Mouse (Mus musculus): ENCODE measurements around the gene Gtf2ird1. TPM values are rescaled to one million over a fixed set of nuclear protein-coding genes. Genes with fewer than 3 reads are reported as not detected.
A peak's percentile ranks its signal among the peaks of the same experiment; 100 is the strongest.
"Not testable (repeated sequence)": the region's sequence is repeated elsewhere in the genome, so short reads cannot be mapped to it uniquely, and the experiment has no call there.

Gene Gtf2ird1
- 10 to 100 TPM; 23.1 to 29.9 TPM for total RNA-seq (2021)

- peak; percentile 59 to 60 for DNase-seq (ENCODE audit: extremely low spot score in 1 of 2, low spot score in 1 of 2)
Observed at GRCm38 (mm10) chr5:134456503-134456962, at the start of gene Gtf2ird1. TSS of gene Gtf2ird1 (minus strand) at chr5:134456716.

DNA sequence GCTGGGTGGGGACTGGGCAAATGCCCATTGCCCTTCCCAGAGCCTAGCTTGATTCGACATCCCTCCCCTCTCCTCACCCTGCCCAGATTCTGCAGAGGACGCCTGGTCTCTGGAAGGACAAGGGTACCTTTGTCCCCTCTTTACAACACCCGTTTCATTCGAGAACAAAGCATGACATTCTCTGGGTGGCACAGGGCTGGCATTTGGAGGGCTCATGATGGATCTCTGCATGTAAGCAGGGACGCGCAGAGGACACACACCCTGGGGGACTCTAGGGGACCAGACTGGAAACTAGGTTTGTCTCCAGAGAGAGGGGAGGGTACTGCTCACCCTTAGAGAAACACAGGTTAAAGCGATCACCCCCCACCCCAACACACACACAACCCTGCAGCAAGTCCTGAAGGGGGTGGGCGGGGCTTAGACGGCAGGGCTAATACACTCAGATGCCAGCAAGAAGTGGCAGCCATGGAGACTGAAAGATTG lies 49.3 kb upstream of the Gtf2ird1 start:
- DNase-seq (ENCODE audit: extremely low spot score in 1 of 2, low spot score in 1 of 2), result no peak

- no peak for DNase-seq (ENCODE audit: extremely low spot score in 1 of 2, low spot score in 1 of 2)
Observed at GRCm38 (mm10) chr5:134502591-134502990, 46.1 kb upstream of the Gtf2ird1 start.

DNA sequence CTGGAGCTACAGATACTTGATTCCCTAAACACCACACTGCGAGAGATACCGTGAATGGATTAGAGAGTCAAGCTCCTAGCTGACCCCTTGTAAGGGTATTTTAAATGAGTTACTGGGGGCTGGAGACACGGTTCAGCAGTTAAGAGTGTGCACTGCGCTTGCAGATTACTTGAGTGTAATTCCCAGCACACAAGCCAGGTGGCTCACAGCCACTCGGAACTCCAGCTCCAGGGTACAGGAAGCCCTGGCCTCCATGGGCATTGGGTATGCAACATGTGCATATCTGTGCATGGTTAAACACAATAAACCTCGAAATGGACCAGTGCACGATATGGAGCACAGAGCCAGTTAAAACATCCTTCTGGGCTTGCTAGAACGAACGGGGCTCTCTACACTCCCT lies 44.9 kb upstream of the Gtf2ird1 start:
- no peak for DNase-seq (ENCODE audit: extremely low spot score in 1 of 2, low spot score in 1 of 2)

DNA sequence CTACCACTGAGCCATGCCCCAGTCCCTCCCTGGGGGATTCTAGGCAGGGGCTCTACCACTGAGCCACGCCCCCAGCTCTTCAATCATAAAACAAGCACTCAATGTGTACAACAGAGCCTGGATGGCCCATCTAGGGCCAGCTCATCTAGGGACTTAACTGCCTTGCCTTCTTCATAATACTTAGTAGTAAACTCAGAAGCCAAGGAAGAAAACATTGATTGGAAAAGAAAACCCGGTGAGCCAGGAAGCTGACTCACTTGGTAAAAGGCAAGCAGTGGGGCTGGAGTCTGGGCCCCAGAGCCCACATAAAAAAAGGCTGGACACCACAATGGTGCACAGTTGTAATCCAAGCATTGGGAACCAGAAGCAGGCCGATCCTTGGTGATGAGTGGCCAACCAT lies 44.2 kb upstream of the Gtf2ird1 start:
- DNase-seq (ENCODE audit: extremely low spot score in 1 of 2, low spot score in 1 of 2), result no peak

DNA sequence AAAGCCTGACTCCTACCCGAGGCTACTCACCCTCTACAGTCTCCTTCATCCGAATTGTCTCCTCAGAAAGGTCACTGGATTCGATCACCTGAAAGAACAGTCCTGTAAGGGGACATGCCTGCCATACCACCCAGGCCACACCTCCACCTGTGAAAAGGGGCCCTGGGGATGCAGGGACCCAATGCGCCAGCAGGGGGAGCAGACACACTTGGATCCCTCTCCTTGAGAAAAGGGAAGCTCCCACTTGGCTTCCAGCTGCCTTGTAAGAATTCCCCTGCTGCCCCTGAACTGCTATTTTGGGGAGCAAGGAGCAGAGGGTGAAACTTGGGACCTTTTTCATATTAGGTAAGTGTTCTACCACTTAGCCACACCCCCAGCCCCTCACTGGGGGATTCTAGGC lies 43.5 kb upstream of the Gtf2ird1 start:
- peak in 1 of 2 experiments; percentile 67 for DNase-seq (ENCODE audit: extremely low spot score in 1 of 2, low spot score in 1 of 2)

GRCm38 (mm10) chr5:134497026-134497425 lies 40.5 kb upstream of the Gtf2ird1 start:
- DNase-seq (ENCODE audit: extremely low spot score in 1 of 2, low spot score in 1 of 2), result no peak

- DNase-seq (ENCODE audit: extremely low spot score in 1 of 2, low spot score in 1 of 2), result no peak
Observed at GRCm38 (mm10) chr5:134495796-134496195, 39.3 kb upstream of the Gtf2ird1 start.

- DNase-seq (ENCODE audit: extremely low spot score in 1 of 2, low spot score in 1 of 2), result peak; percentile 88 to 98
Observed at GRCm38 (mm10) chr5:134494142-134494541, 37.6 kb upstream of the Gtf2ird1 start.

- no peak for DNase-seq (ENCODE audit: extremely low spot score in 1 of 2, low spot score in 1 of 2)
Observed at GRCm38 (mm10) chr5:134492956-134493355, 36.4 kb upstream of the Gtf2ird1 start.

GRCm38 (mm10) chr5:134491712-134492417 lies 35.3 kb upstream of the Gtf2ird1 start:
- peak; percentile 80 to 92 for DNase-seq (ENCODE audit: extremely low spot score in 1 of 2, low spot score in 1 of 2)

GRCm38 (mm10) chr5:134491206-134491605 lies 34.7 kb upstream of the Gtf2ird1 start:
- DNase-seq (ENCODE audit: extremely low spot score in 1 of 2, low spot score in 1 of 2), result no peak

GRCm38 (mm10) chr5:134490465-134490864 lies 33.9 kb upstream of the Gtf2ird1 start:
- peak in 1 of 2 experiments; percentile 55 for DNase-seq (ENCODE audit: extremely low spot score in 1 of 2, low spot score in 1 of 2)

- no peak for DNase-seq (ENCODE audit: extremely low spot score in 1 of 2, low spot score in 1 of 2)
Observed at GRCm38 (mm10) chr5:134489583-134489982, 33.1 kb upstream of the Gtf2ird1 start.

- no peak for DNase-seq (ENCODE audit: extremely low spot score in 1 of 2, low spot score in 1 of 2)
Observed at GRCm38 (mm10) chr5:134488596-134488995, 32.1 kb upstream of the Gtf2ird1 start.

GRCm38 (mm10) chr5:134488042-134488441 lies 31.5 kb upstream of the Gtf2ird1 start:
- DNase-seq (ENCODE audit: extremely low spot score in 1 of 2, low spot score in 1 of 2), result no peak

- DNase-seq (ENCODE audit: extremely low spot score in 1 of 2, low spot score in 1 of 2), result peak in 1 of 2 experiments; percentile 72
Observed at GRCm38 (mm10) chr5:134485900-134486665, 29.6 kb upstream of the Gtf2ird1 start.

DNA sequence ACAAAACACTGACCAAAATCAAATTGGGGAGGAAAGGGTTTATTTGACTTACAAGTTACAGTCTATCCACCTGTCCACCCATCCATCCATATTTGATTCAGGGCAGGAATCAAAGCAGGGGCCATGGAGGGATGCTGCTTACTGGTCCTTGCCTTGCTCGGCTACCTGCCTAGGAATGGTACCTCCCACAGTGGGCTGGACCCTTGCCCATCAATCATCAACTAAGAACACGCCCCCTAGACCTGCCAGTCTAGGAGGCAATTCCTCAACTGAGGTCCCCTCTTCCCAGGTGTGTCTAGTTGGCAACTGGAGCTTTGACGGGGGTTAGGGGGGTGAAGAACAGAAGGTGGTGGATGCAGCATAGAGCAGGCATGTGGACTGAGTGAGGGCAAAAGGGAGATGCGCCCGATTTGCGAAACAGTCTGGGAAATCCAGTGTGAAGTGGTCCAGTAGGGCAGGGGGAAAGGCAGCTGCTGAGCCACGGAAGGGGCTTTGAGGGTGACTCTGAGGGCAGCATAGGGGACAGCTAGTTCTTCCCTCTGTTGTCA lies 28.7 kb upstream of the Gtf2ird1 start:
- no peak for DNase-seq (ENCODE audit: extremely low spot score in 1 of 2, low spot score in 1 of 2)

- DNase-seq (ENCODE audit: extremely low spot score in 1 of 2, low spot score in 1 of 2), result no peak
Observed at GRCm38 (mm10) chr5:134483291-134483690, 26.8 kb upstream of the Gtf2ird1 start.

GRCm38 (mm10) chr5:134482331-134482730 lies 25.8 kb upstream of the Gtf2ird1 start:
- no peak for DNase-seq (ENCODE audit: extremely low spot score in 1 of 2, low spot score in 1 of 2)

- DNase-seq (ENCODE audit: extremely low spot score in 1 of 2, low spot score in 1 of 2), result not testable (repeated sequence)
Observed at GRCm38 (mm10) chr5:134478886-134479285, 22.4 kb upstream of the Gtf2ird1 start.

Measured in layer of hippocampus, postnatal 25 days (tissue).